Mouse (Mus musculus): ENCODE measurements around the gene Elovl1.

The Elovl1 gene

GRCm38 (mm10) chr4:118427768-118428451 lies at the start of gene Elovl1:
Gene Elovl1, plus strand, starts transcription at chr4:118428093.
- DNase-seq (ENCODE audit: low spot score in 2 of 2), result peak; percentile 88 to 91

GRCm38 (mm10) chr4:118383271-118383670 lies 44.6 kb upstream of the Elovl1 start:
- DNase-seq (ENCODE audit: low spot score in 2 of 2), result no peak

GRCm38 (mm10) chr4:118387316-118387715 lies 40.6 kb upstream of the Elovl1 start:
- no peak for DNase-seq (ENCODE audit: low spot score in 2 of 2)

GRCm38 (mm10) chr4:118390146-118390545 lies 37.7 kb upstream of the Elovl1 start:
- DNase-seq (ENCODE audit: low spot score in 2 of 2), result no peak

GRCm38 (mm10) chr4:118394505-118394904 lies 33.4 kb upstream of the Elovl1 start:
- DNase-seq (ENCODE audit: low spot score in 2 of 2), result no peak

- no peak for DNase-seq (ENCODE audit: low spot score in 2 of 2)
Observed at GRCm38 (mm10) chr4:118395289-118395688, 32.6 kb upstream of the Elovl1 start.

- no peak for DNase-seq (ENCODE audit: low spot score in 2 of 2)
Observed at GRCm38 (mm10) chr4:118396433-118396832, 31.5 kb upstream of the Elovl1 start.

GRCm38 (mm10) chr4:118398400-118398799 lies 29.5 kb upstream of the Elovl1 start:
- DNase-seq (ENCODE audit: low spot score in 2 of 2), result no peak

- no peak for DNase-seq (ENCODE audit: low spot score in 2 of 2)
Observed at GRCm38 (mm10) chr4:118401421-118401820, 26.5 kb upstream of the Elovl1 start.

GRCm38 (mm10) chr4:118401918-118402317 lies 26.0 kb upstream of the Elovl1 start:
- DNase-seq (ENCODE audit: low spot score in 2 of 2), result no peak

GRCm38 (mm10) chr4:118402701-118403100 lies 25.2 kb upstream of the Elovl1 start:
- no peak for DNase-seq (ENCODE audit: low spot score in 2 of 2)

- DNase-seq (ENCODE audit: low spot score in 2 of 2), result peak; percentile 82 to 88
Observed at GRCm38 (mm10) chr4:118409142-118409900, 18.6 kb upstream of the Elovl1 start, which contains the start of the genes Szt2 and Med8. Gene Szt2, minus strand, starts transcription at chr4:118409273. Gene Med8, plus strand, starts transcription at chr4:118409337.

- DNase-seq (ENCODE audit: low spot score in 2 of 2), result no peak
Observed at GRCm38 (mm10) chr4:118410871-118411270, 17.0 kb upstream of the Elovl1 start.

- DNase-seq (ENCODE audit: low spot score in 2 of 2), result no peak
Observed at GRCm38 (mm10) chr4:118413553-118413952, 14.3 kb upstream of the Elovl1 start.

- no peak for DNase-seq (ENCODE audit: low spot score in 2 of 2)
Observed at GRCm38 (mm10) chr4:118415779-118416178, 12.1 kb upstream of the Elovl1 start.

- no peak for DNase-seq (ENCODE audit: low spot score in 2 of 2)
Observed at GRCm38 (mm10) chr4:118416329-118416728, 11.6 kb upstream of the Elovl1 start.

- no peak for DNase-seq (ENCODE audit: low spot score in 2 of 2)
Observed at GRCm38 (mm10) chr4:118417112-118417797, 10.6 kb upstream of the Elovl1 start.

GRCm38 (mm10) chr4:118421384-118421783 lies 6.5 kb upstream of the Elovl1 start:
- no peak for DNase-seq (ENCODE audit: low spot score in 2 of 2)

- no peak for DNase-seq (ENCODE audit: low spot score in 2 of 2)
Observed at GRCm38 (mm10) chr4:118424541-118425160, 3.2 kb upstream of the Elovl1 start.

GRCm38 (mm10) chr4:118425374-118425773 lies 2.5 kb upstream of the Elovl1 start:
- no peak for DNase-seq (ENCODE audit: low spot score in 2 of 2)

GRCm38 (mm10) chr4:118427415-118427767 lies 502 bp upstream of the Elovl1 start:
- no peak for DNase-seq (ENCODE audit: low spot score in 2 of 2)
